Mouse (Mus musculus): ENCODE measurements around the gene Pik3ap1.

DNA sequence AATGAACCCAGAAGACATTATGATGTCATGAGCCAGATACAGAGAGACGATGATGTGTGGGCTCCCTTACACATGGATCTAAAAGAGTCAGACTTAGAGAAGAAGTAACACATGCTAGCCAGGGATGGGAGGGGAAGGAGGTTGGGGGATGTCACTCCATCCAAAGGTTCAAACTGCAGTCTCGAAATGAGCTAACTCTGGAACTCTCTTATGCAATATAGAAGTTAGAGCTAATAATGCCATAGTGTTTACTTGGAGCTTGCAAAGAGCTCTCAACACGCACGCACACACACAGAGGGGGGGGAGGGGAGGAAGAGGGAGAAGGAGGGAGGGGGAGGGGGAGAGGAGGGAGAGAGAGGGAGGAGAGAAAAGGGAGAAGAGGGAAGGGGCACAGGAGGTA is 13.5 kb downstream of the Pik3ap1 start:
- no peak for TF ChIP-seq POLR2A (IDR thresholded peaks at IDR 0.05; ENCODE audit: borderline replicate concordance, low read depth, low read length)
- no peak for TF ChIP-seq CTCF (IDR thresholded peaks at IDR 0.05; ENCODE audit: low read depth, low read length)

Data from bone marrow macrophage, adult 2 months (primary cell).